Mouse (Mus musculus) heart, embryonic 13.5 days (tissue): ENCODE measurements at regions not wholly inside any gene's neighbourhood (a gene's known extent, or its start where the extent isn't known, plus 50 kb on each side); places are given as distances from the start of the nearest gene placed in this dataset.

Experiments
- ATAC-seq: fragments of 200-750 bp; cut with Nextera tagmentation; 2 replicates; pipeline ENCODE4 v1.8.0; 2017; ENCODE audit warnings: moderate TSS enrichment; ENCODE audit not compliant: insufficient number of reproducible peaks, low FRiP score, low TSS enrichment; ENCODE audit errors: extremely low read depth
- H3K27ac ChIP-seq: fragments of 300-500 bp; sonication (generic); replicated peaks from 2 replicates; pipeline ENCODE4 v1.5.1; 2015; ENCODE audit warnings: moderate library complexity, mild to moderate bottlenecking, inconsistent platforms
- H3K27me3 ChIP-seq: fragments of 300-500 bp; sonication (generic); replicated peaks from 2 replicates; pipeline ENCODE4 v1.6.1; 2015; ENCODE audit warnings: mild to moderate bottlenecking, inconsistent platforms
- H3K36me3 ChIP-seq: fragments of 300-500 bp; sonication (generic); 2 replicates; pipeline ENCODE4 v1.6.1; 2015; ENCODE audit warnings: mild to moderate bottlenecking, inconsistent platforms
- H3K4me1 ChIP-seq: fragments of 300-500 bp; sonication (generic); 2 replicates; pipeline ENCODE4 v1.6.1; 2015; ENCODE audit warnings: inconsistent platforms
- H3K4me2 ChIP-seq: fragments of 300-500 bp; sonication (generic); 2 replicates; pipeline ENCODE4 v1.6.1; 2015; ENCODE audit warnings: inconsistent platforms, mild to moderate bottlenecking, moderate library complexity
- H3K4me3 ChIP-seq: fragments of 300-500 bp; sonication (generic); 2 replicates; pipeline ENCODE4 v1.5.1; 2015; ENCODE audit warnings: moderate library complexity, mild to moderate bottlenecking, inconsistent platforms
- H3K9ac ChIP-seq: fragments of 300-500 bp; sonication (generic); 2 replicates; pipeline ENCODE4 v1.6.1; 2015; ENCODE audit warnings: inconsistent platforms, mild to moderate bottlenecking, moderate library complexity
- H3K9me3 ChIP-seq: fragments of 300-500 bp; sonication (generic); 2 replicates; pipeline ENCODE4 v1.6.1; 2016; ENCODE audit warnings: inconsistent platforms
- WGBS: fragments of 180-500 bp; shearing (Covaris S2); methylation state at CpG from one replicate; pipeline ENCODE4 v1.1.7; 2015; ENCODE audit warnings: mixed read lengths; 5-methylcytosine and 5-hydroxymethylcytosine counted together

DNA sequence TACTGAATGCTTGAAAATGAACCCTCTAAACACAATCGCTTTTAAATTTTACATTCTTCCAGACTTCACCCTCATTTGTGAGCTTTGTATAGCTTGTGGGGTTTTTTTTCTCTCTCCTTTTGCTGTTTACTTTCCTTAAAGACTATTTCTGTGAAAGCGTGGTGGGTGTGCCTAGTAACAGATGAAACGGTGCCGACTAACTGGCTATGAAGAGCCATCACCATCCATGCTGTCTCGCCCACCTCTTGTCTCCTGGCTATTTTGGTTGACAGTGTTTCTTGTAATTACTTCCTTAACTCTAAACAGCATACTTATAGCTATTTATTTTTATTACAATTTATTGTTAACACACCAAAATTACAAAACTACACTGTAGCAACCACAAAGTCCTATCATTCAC, 85.6 kb upstream of the Slc35f3 start:
- Histone ChIP-seq H3K9ac (no peak overlapping the region), H3K27ac (no peak overlapping the region), H3K4me2 (no peak overlapping the region), H3K27me3 (no peaks in the 10 kb centered on the region), H3K4me3 (no peak overlapping the region), H3K4me1 (no peaks in the 10 kb centered on the region), H3K9me3 (no peaks in the 10 kb centered on the region), H3K36me3 (no peaks in the 10 kb centered on the region)
- WGBS, result 79% methylated on average over 5 of the region's 5 CpGs
- ATAC-seq, result no peak

DNA sequence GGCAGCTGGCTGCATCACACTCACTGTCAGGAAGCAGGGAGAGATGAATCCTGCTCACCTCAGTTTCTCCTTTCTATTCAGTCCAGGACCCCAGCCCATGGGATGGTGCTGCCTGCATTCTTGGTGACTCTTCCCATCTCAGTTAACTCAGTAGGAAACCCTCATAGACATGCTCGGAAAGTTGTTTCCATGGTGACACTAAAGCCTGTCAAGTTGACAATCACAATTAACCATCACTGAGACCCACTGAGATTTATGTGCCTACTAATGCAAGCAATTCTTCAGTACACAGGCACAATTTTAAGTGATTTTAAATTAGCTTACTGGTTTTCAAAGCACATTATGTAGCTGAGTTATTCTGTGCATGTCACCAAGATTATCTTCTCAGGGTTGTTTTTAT, 83.8 kb upstream of the Slc35f3 start:
- 56% methylated on average over 1 of the region's 1 CpGs for WGBS
- no peaks in the 10 kb centered on the region for H3K9me3 ChIP-seq
- H3K4me3 ChIP-seq, result no peak overlapping the region
- H3K4me2 ChIP-seq, result no peak overlapping the region
- H3K4me1 ChIP-seq, result no peaks in the 10 kb centered on the region
- no peaks in the 10 kb centered on the region for H3K27me3 ChIP-seq
- no peak for ATAC-seq
- H3K36me3 ChIP-seq, result no peaks in the 10 kb centered on the region
- no peak overlapping the region for H3K9ac ChIP-seq
- no peak overlapping the region for H3K27ac ChIP-seq

DNA sequence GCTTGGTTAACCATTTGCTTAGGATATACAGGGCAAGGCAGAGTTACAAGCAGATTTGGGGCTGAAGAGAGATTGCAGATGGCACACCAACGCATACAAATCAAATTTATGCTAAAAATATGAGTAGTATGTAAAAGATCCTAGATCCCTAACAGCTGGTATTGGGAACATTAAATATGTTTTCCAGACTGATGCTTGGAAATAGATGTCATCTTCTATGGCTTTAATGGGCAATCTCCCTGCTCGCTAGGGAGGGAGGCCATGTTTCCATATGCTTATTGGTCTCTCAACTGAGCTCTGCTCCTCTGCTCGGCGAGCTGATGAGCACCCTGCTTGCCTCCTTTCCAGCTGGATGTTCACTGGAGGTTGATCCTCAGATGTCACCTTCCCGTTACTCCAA, 82.0 kb upstream of the Slc35f3 start:
- H3K9me3 ChIP-seq, result no peaks in the 10 kb centered on the region
- H3K9ac ChIP-seq, result no peak overlapping the region
- H3K27ac ChIP-seq, result no peak overlapping the region
- no peaks in the 10 kb centered on the region for H3K36me3 ChIP-seq
- H3K27me3 ChIP-seq, result no peaks in the 10 kb centered on the region
- WGBS, result 73% methylated on average over 5 of the region's 5 CpGs
- no peak overlapping the region for H3K4me3 ChIP-seq
- no peak overlapping the region for H3K4me2 ChIP-seq
- ATAC-seq, result no peak
- no peaks in the 10 kb centered on the region for H3K4me1 ChIP-seq

DNA sequence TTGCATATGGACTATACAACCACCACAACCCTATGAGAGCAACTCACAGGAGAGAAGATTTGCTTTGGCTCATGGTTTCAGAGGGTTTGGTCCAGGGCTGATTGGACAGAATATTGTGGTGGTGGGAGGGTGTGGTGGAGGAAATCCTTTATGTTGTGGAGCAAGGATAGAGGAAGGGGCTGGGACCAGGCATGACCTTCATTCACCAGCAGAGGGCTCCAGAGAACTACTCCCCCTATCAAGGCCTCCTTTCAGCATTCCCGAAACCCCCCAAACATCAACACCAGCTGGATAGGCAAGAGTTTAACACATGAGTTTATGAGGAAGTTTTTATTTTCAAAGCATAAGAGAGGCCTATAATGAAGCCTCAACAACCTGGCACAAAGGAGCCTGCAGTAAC, 76.7 kb upstream of the Slc35f3 start:
- H3K4me3 ChIP-seq, result no peak overlapping the region
- H3K4me2 ChIP-seq, result no peak overlapping the region
- H3K4me1 ChIP-seq, result no peaks in the 10 kb centered on the region
- H3K27ac ChIP-seq, result no peak overlapping the region
- H3K36me3 ChIP-seq, result no peaks in the 10 kb centered on the region
- no peaks in the 10 kb centered on the region for H3K9me3 ChIP-seq
- no peak overlapping the region for H3K9ac ChIP-seq
- no peaks in the 10 kb centered on the region for H3K27me3 ChIP-seq
- WGBS, result 60% methylated on average over 1 of the region's 1 CpGs
- no peak for ATAC-seq

DNA sequence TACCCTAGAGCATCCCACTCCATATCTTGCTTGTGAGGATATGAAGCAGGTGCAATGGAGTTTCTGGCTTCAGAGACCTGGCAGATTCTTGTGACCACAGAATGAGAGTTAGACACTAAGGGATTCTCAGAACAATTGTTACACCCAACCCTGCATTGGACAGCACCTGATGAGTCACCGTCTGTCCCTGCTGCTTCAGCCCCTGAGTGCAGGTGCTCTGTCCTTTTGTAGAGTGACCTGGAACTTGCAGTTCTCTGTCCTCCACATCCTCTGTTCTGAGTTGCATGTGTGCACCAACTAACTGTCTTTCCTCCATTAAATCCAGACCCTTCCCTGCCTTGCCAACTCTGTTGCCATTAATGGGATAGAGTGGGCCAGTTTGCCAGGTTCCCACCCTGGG, 66.6 kb upstream of the Slc35f3 start:
- Histone ChIP-seq H3K9me3 (no peaks in the 10 kb centered on the region), H3K4me3 (no peak overlapping the region), H3K9ac (no peak overlapping the region), H3K4me1 (no peaks in the 10 kb centered on the region), H3K4me2 (no peak overlapping the region), H3K27ac (no peak overlapping the region), H3K36me3 (no peaks in the 10 kb centered on the region), H3K27me3 (0 out of 2 replicates have a peak, but pooled peaks cover 3% of the 10 kb centered on the region)
- WGBS, result 73% methylated on average over 1 of the region's 1 CpGs
- ATAC-seq, result no peak

DNA sequence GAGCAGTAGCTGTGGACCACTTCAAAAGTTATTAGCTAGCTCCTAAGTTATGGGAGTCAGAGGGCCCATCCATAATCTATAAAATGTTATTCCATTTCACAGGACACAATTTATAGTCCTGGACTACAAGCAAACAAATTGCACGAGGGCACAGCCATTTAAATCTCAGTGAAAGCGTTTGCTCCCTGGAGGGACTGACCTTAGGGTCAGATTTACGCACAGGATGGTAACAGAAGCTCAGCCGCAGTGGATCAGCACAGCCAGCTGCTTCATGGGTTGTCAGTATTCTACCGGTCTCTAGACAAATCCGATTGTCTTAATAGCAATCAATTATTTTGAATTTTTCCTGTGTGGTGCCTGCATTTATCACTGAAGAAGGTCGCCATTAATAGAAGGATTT, 65.8 kb upstream of the Slc35f3 start:
- H3K27ac ChIP-seq, result no peak overlapping the region
- H3K4me3 ChIP-seq, result no peak overlapping the region
- WGBS, result 60% methylated on average over 7 of the region's 7 CpGs
- H3K4me1 ChIP-seq, result no peaks in the 10 kb centered on the region
- no peak overlapping the region for H3K9ac ChIP-seq
- no peak overlapping the region for H3K4me2 ChIP-seq
- H3K9me3 ChIP-seq, result no peaks in the 10 kb centered on the region
- no peak for ATAC-seq
- H3K27me3 ChIP-seq, result peaks cover 8% of the 10 kb centered on the region; the same call in 1 of the 2 replicates
- no peaks in the 10 kb centered on the region for H3K36me3 ChIP-seq

DNA sequence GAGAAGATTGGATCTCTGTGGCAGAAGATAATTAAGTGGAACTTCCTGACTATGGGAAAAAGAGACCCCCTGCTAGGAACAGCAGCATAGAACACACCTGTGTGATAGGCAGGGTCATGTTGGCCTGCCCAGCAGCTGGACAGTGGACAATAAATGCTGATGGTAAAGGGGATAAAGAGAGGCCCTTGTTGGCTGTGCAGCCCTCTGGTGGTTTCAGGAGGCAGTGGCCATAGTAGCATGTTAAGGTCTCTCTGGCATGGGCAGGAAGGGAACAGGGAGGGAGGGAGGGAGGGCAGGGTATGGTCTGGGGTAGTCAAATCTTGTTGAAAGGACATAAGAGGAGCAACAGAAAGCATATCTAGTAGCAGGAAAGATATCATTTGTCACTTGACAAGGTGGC, 58.7 kb upstream of the Slc35f3 start:
- H3K27me3 ChIP-seq, result peaks cover 8% of the 10 kb centered on the region; the same call in 1 of the 2 replicates
- no peak for ATAC-seq
- H3K4me1 ChIP-seq, result no peaks in the 10 kb centered on the region
- H3K4me3 ChIP-seq, result no peak overlapping the region
- no peak overlapping the region for H3K9ac ChIP-seq
- H3K9me3 ChIP-seq, result no peaks in the 10 kb centered on the region
- no peak overlapping the region for H3K4me2 ChIP-seq
- H3K36me3 ChIP-seq, result no peaks in the 10 kb centered on the region
- H3K27ac ChIP-seq, result no peak overlapping the region

DNA sequence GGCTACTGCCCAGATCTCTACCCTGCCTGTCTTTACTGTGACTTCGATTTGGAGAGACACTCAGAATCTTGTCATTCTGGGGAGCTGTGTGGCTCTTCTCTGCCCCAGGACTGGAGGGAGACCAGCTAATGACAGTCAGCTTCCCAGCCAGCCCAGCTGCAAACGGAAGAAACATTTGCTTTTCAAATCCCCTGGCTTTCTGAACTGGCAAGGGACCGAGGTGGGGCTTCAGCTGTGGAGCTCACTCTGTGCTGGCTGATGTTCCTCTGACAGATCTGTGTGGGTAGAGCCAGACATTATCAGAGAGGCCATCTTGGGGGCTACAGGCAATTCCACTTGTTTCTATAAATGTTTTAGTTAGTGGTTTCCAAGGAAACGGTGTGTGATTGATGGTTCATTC, 54.0 kb upstream of the Slc35f3 start:
- 40% methylated on average over 4 of the region's 4 CpGs for WGBS
- 0 out of 2 replicates have a peak, but pooled peaks cover 4% of the 10 kb centered on the region for H3K27me3 ChIP-seq
- no peak overlapping the region for H3K27ac ChIP-seq
- no peaks in the 10 kb centered on the region for H3K36me3 ChIP-seq
- no peaks in the 10 kb centered on the region for H3K9me3 ChIP-seq
- H3K9ac ChIP-seq, result no peak overlapping the region
- no peak overlapping the region for H3K4me2 ChIP-seq
- no peak for ATAC-seq
- no peaks in the 10 kb centered on the region for H3K4me1 ChIP-seq
- no peak overlapping the region for H3K4me3 ChIP-seq
